Mouse (Mus musculus) CD8-positive naive resting alpha-beta T cell, adult 2 months (primary cell): ENCODE results near the gene Vmn1r172.
"Not testable (repeated sequence)": the region's sequence is repeated elsewhere in the genome, so short reads cannot be mapped to it uniquely, and the experiment has no call there.

Source experiments
- DNase-seq, 2 experiments: peaks; one replicate each; pipeline ENCODE4 v3.0.0; 2022; ENCODE audit warnings: low read depth in 2 of 2, low spot score in 2 of 2

Vmn1r172 gene

DNA sequence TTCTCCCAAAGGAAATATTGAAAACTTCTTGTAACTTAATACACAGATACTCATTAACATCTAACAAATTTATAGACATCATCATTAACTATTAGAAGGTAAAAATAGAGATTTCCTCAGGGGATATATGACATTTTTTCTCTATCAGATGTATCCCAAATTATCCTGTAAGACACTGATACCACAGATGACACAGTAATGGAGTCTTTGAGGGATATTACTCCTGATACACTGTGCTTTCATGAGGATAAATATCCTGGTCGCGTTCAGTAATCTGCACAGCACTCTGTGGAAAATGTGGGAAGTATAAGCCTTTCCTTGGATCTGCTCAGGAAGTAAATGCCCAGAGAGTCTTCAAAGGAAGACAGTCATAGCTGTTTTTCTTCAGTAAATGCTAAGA is at the start of gene Vmn1r172:
Vmn1r172 (plus strand) TSS at position 301 of the 400 bp plus-strand sequence.
- no peak for DNase-seq

DNA sequence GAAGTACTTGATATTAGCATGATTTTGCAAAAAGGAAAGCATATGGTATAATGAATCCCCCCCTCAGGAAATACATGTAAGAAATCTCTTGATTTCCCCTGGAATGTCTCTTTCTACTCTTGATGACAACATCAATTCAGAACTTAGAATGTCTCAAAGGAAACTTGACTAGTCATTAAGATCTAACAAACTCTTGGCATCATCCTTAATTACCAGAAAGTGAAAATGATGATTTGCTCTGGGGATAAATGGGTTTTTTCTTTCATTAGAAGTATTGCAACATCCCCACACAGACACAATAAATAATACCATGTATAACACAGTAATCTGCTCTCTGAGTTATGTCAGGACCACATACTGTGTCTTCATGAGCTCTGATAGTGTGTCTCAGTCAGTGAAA is 27.7 kb upstream of the Vmn1r172 start, which contains the start of gene Vmn1r171:
Vmn1r171 (plus strand) TSS at position 301 of the 400 bp plus-strand sequence.
- DNase-seq, result no peak

DNA sequence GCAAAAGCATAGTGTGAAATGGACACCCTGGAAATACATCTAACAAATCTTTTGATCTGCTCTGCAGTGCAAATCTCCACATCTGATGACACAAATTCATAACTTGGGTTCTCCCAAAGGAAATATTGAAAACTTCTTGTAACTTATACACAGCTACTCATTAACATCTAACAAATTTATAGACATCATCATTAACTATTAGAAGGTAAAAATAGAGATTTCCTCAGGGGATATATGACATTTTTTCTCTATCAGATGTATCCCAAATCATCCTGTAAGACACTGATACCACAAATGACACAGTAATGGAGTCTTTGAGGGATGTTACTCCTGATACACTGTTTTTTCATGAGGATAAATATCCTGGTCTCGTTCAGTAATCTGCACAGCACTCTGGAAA is 42.3 kb downstream of the Vmn1r172 start, which contains the start of gene Vmn1r173:
Vmn1r173 (plus strand) TSS at position 301 of the 400 bp plus-strand sequence.
- DNase-seq, result not testable (repeated sequence)
